Mouse (Mus musculus): ENCODE data around the gene Ecel1.

Gene Ecel1

GRCm38 (mm10) chr1:87156199-87156587, at the start of gene Ecel1:
Gene Ecel1, minus strand, starts transcription at chr1:87156521.
- no peak for DNase-seq (ENCODE audit: extremely low read depth, low read depth, low spot score)

- no peak for DNase-seq (ENCODE audit: extremely low read depth, low read depth, low spot score)
Measured at GRCm38 (mm10) chr1:87205502-87205901, 49.2 kb upstream of the Ecel1 start.

GRCm38 (mm10) chr1:87205038-87205437, 48.7 kb upstream of the Ecel1 start:
- no peak for DNase-seq (ENCODE audit: extremely low read depth, low read depth, low spot score)

- no peak for DNase-seq (ENCODE audit: extremely low read depth, low read depth, low spot score)
Measured at GRCm38 (mm10) chr1:87204465-87204864, 48.1 kb upstream of the Ecel1 start, which contains the start of gene Chrng. Gene Chrng, plus strand, starts transcription at chr1:87204657.

GRCm38 (mm10) chr1:87203779-87204178, 47.5 kb upstream of the Ecel1 start:
- DNase-seq (ENCODE audit: extremely low read depth, low read depth, low spot score): no peak

- no peak for DNase-seq (ENCODE audit: extremely low read depth, low read depth, low spot score)
Measured at GRCm38 (mm10) chr1:87201848-87202247, 45.5 kb upstream of the Ecel1 start.

- DNase-seq (ENCODE audit: extremely low read depth, low read depth, low spot score): no peak
Measured at GRCm38 (mm10) chr1:87200811-87201210, 44.5 kb upstream of the Ecel1 start.

- DNase-seq (ENCODE audit: extremely low read depth, low read depth, low spot score): no peak
Measured at GRCm38 (mm10) chr1:87198119-87199065, 42.1 kb upstream of the Ecel1 start.

GRCm38 (mm10) chr1:87197296-87197695, 41.0 kb upstream of the Ecel1 start:
- DNase-seq (ENCODE audit: extremely low read depth, low read depth, low spot score): no peak

- DNase-seq (ENCODE audit: extremely low read depth, low read depth, low spot score): no peak
Measured at GRCm38 (mm10) chr1:87190429-87190828, 34.1 kb upstream of the Ecel1 start, which contains the start of gene Chrnd. Gene Chrnd, plus strand, starts transcription at chr1:87190607.

- no peak for DNase-seq (ENCODE audit: extremely low read depth, low read depth, low spot score)
Measured at GRCm38 (mm10) chr1:87187037-87187355, 30.7 kb upstream of the Ecel1 start.

- no peak for DNase-seq (ENCODE audit: extremely low read depth, low read depth, low spot score)
Measured at GRCm38 (mm10) chr1:87186261-87187036, 30.1 kb upstream of the Ecel1 start.

GRCm38 (mm10) chr1:87185526-87185925, 29.2 kb upstream of the Ecel1 start:
- DNase-seq (ENCODE audit: extremely low read depth, low read depth, low spot score): no peak

- DNase-seq (ENCODE audit: extremely low read depth, low read depth, low spot score): no peak
Measured at GRCm38 (mm10) chr1:87184751-87185139, 28.4 kb upstream of the Ecel1 start.

GRCm38 (mm10) chr1:87183998-87184750, 27.9 kb upstream of the Ecel1 start:
- no peak for DNase-seq (ENCODE audit: extremely low read depth, low read depth, low spot score)

GRCm38 (mm10) chr1:87183013-87183412, 26.7 kb upstream of the Ecel1 start, which contains the start of gene Prss56:
Gene Prss56, plus strand, starts transcription at chr1:87183313.
- DNase-seq (ENCODE audit: extremely low read depth, low read depth, low spot score): no peak

GRCm38 (mm10) chr1:87180896-87181295, 24.6 kb upstream of the Ecel1 start:
- DNase-seq (ENCODE audit: extremely low read depth, low read depth, low spot score): no peak

- DNase-seq (ENCODE audit: extremely low read depth, low read depth, low spot score): no peak
Measured at GRCm38 (mm10) chr1:87175852-87176292, 19.6 kb upstream of the Ecel1 start.

- DNase-seq (ENCODE audit: extremely low read depth, low read depth, low spot score): no peak
Measured at GRCm38 (mm10) chr1:87174006-87174955, 18.0 kb upstream of the Ecel1 start.

- no peak for DNase-seq (ENCODE audit: extremely low read depth, low read depth, low spot score)
Measured at GRCm38 (mm10) chr1:87172316-87172715, 16.0 kb upstream of the Ecel1 start.

Data from fat pad, adult 2 months (tissue).